Mouse (Mus musculus) thymus, adult 2 months (tissue): Measurements from ENCODE around the gene Kank4.

ENCODE experiments used
- CTCF ChIP-seq: fragments of 200-500 bp; IDR thresholded peaks from 2 replicates; pipeline ENCODE4 v1.5.1; 2012; ENCODE audit warnings: mild to moderate bottlenecking, control low read depth, low read length, moderate library complexity, borderline replicate concordance; ENCODE audit not compliant: control insufficient read depth, poor library complexity, insufficient read depth; ENCODE audit errors: extremely low read depth
- POLR2A ChIP-seq: fragments of 200-500 bp; IDR thresholded peaks from 2 replicates; pipeline ENCODE4 v1.6.1; 2012; ENCODE audit warnings: mild to moderate bottlenecking, low read length, control low read depth, moderate library complexity; ENCODE audit not compliant: control insufficient read depth, poor library complexity, insufficient read depth; ENCODE audit errors: extremely low read depth

- TF ChIP-seq CTCF, result no peak
- no peak for TF ChIP-seq POLR2A
Observed at GRCm38 (mm10) chr4:98790721-98791120, 26.6 kb downstream of the Kank4 start.
